Mouse (Mus musculus) C2C12 (cell line): ENCODE results near the gene Gpr21. TPM values are rescaled to one million over a fixed set of nuclear protein-coding genes. Genes with fewer than 3 reads are reported as not detected.
"Not testable (repeated sequence)": the region's sequence is repeated elsewhere in the genome, so short reads cannot be mapped to it uniquely, and the experiment has no call there.

Experiments
- H3K27me3 ChIP-seq: one replicate; pipeline ENCODE4 v1.6.1; 2011; ENCODE audit not compliant: control insufficient read depth, insufficient read depth, insufficient read length
- H3K36me3 ChIP-seq: one replicate; pipeline ENCODE4 v1.6.1; 2011; ENCODE audit not compliant: control insufficient read depth, insufficient read depth
- H3K4me3 ChIP-seq: one replicate; pipeline ENCODE4 v1.5.1; 2011; ENCODE audit warnings: mild to moderate bottlenecking, control low read depth; ENCODE audit not compliant: poor library complexity, insufficient read depth, severe bottlenecking
- H3K79me2 ChIP-seq: one replicate; pipeline ENCODE4 v1.6.1; 2011; ENCODE audit not compliant: control insufficient read depth, insufficient read depth
- H3K79me3 ChIP-seq: one replicate; pipeline ENCODE4 v1.6.1; 2011; ENCODE audit warnings: low read depth, control low read depth
- H3ac ChIP-seq: one replicate; pipeline ENCODE3; 2011; ENCODE audit warnings: low read depth; ENCODE audit not compliant: control insufficient read depth, insufficient read length
- CEBPB ChIP-seq: IDR thresholded peaks from one replicate; pipeline ENCODE4 v1.6.1; 2011; ENCODE audit warnings: low read depth, mild to moderate bottlenecking, control low read depth, moderate library complexity
- CTCF ChIP-seq: IDR thresholded peaks from one replicate; pipeline ENCODE4 v1.5.1; 2011; ENCODE audit not compliant: control insufficient read depth, insufficient read depth, insufficient read length
- FOSL1 ChIP-seq: IDR thresholded peaks from one replicate; pipeline ENCODE4 v1.8.0; 2011; ENCODE audit warnings: mild to moderate bottlenecking, low read length; ENCODE audit not compliant: poor library complexity, insufficient read depth, severe bottlenecking
- MAX ChIP-seq: IDR thresholded peaks from one replicate; pipeline ENCODE4 v1.6.1; 2011; ENCODE audit warnings: mild to moderate bottlenecking, control low read depth
- MYOD1 ChIP-seq: IDR thresholded peaks from one replicate; pipeline ENCODE4 v1.6.1; 2011; ENCODE audit warnings: low read depth; ENCODE audit not compliant: control insufficient read depth, insufficient read length
- MYOG ChIP-seq: IDR thresholded peaks from one replicate; pipeline ENCODE4 v1.6.1; 2011; ENCODE audit not compliant: control insufficient read depth, insufficient read length; ENCODE audit errors: extremely low read depth
- USF1 ChIP-seq: IDR thresholded peaks from one replicate; pipeline ENCODE4 v1.6.1; 2011; ENCODE audit warnings: low read depth, mild to moderate bottlenecking, control low read depth, moderate library complexity
- polyA plus RNA-seq: library from polyadenylated mRNA; unstranded; fragments of >200 nt; fragmentation: generic; extraction: Trizol; gene quantifications from one replicate; pipeline ENCODE4 v1.2.1, GENCODE M21; 2012; ENCODE audit warnings: missing spikeins

The Gpr21 gene
- polyA plus RNA-seq, 1 experiment = 0.02 TPM

GRCm38 (mm10) chr2:37497321-37497720 lies 18.8 kb upstream of the Gpr21 start:
- Histone ChIP-seq H3K79me3 (no peaks in the 10 kb centered on the region), H3K79me2 (no peaks in the 10 kb centered on the region), H3K27me3 (no peaks in the 10 kb centered on the region), H3K36me3 (peaks cover 79% of the 10 kb centered on the region), H3ac (no peak overlapping the region), H3K4me3 (no peak overlapping the region)
- TF ChIP-seq CTCF (no peak), USF1 (no peak), MYOD1 (no peak), FOSL1 (no peak), MAX (no peak), MYOG (no peak), CEBPB (no peak)

- H3K4me3 ChIP-seq, H3K27me3 ChIP-seq, H3K79me3 ChIP-seq, H3ac ChIP-seq, H3K79me2 ChIP-seq: not testable (repeated sequence)
- H3K36me3 ChIP-seq = peaks cover 56% of the 10 kb centered on the region
These were observed 10.3 kb upstream of the Gpr21 start for GRCm38 (mm10) chr2:37505856-37506255.

GRCm38 (mm10) chr2:37511134-37511901 lies 4.8 kb upstream of the Gpr21 start:
- Histone ChIP-seq H3K79me3 (no peaks in the 10 kb centered on the region), H3K4me3 (no peak overlapping the region), H3K36me3 (peaks cover 47% of the 10 kb centered on the region), H3K27me3 (no peaks in the 10 kb centered on the region), H3K79me2 (no peaks in the 10 kb centered on the region), H3ac (no peak overlapping the region)
- TF ChIP-seq MYOD1 (no peak), USF1 (no peak), CEBPB (no peak), MYOG (no peak), MAX (no peak), CTCF (no peak), FOSL1 (no peak)

GRCm38 (mm10) chr2:37516922-37517462 lies 860 bp downstream of the Gpr21 start:
- no peak overlapping the region for H3ac ChIP-seq
- H3K27me3 ChIP-seq = no peaks in the 10 kb centered on the region
- H3K79me3 ChIP-seq = no peaks in the 10 kb centered on the region
- peaks cover 43% of the 10 kb centered on the region for H3K36me3 ChIP-seq
- TF ChIP-seq USF1 (no peak), MAX (no peak), MYOG (no peak), MYOD1 (no peak), CTCF (no peak), FOSL1 (no peak)
- no peaks in the 10 kb centered on the region for H3K79me2 ChIP-seq
- H3K4me3 ChIP-seq = no peak overlapping the region

- H3K79me2 ChIP-seq = no peaks in the 10 kb centered on the region
- peaks cover 27% of the 10 kb centered on the region for H3K36me3 ChIP-seq
- H3K27me3 ChIP-seq = no peaks in the 10 kb centered on the region
- no peak overlapping the region for H3K4me3 ChIP-seq
- H3ac ChIP-seq = no peak overlapping the region
- H3K79me3 ChIP-seq = no peaks in the 10 kb centered on the region
- TF ChIP-seq MYOG (no peak), MYOD1 (no peak)
These were observed 2.6 kb downstream of the Gpr21 start for GRCm38 (mm10) chr2:37518561-37519285.

GRCm38 (mm10) chr2:37519286-37519640 lies 3.1 kb downstream of the Gpr21 start:
- Histone ChIP-seq H3K79me2 (no peaks in the 10 kb centered on the region), H3ac (no peak overlapping the region), H3K79me3 (no peaks in the 10 kb centered on the region), H3K36me3 (peaks cover 23% of the 10 kb centered on the region), H3K27me3 (no peaks in the 10 kb centered on the region), H3K4me3 (no peak overlapping the region)
- TF ChIP-seq USF1 = no peak
- no peak for TF ChIP-seq MYOG
- no peak for TF ChIP-seq MYOD1
- no peak for TF ChIP-seq CEBPB
- no peak for TF ChIP-seq MAX
- no peak for TF ChIP-seq FOSL1
- no peak for TF ChIP-seq CTCF
